Mouse (Mus musculus) testis, postnatal 10 days (tissue): ENCODE measurements at regions not wholly inside any gene's neighbourhood (a gene's known extent, or its start where the extent isn't known, plus 50 kb on each side); places are given as distances from the start of the nearest gene placed in this dataset.
A peak's percentile ranks its signal among the peaks of the same experiment; 100 is the strongest.

Source experiments
- DNase-seq: peaks from one replicate; pipeline ENCODE4 v3.0.0; 2021; ENCODE audit warnings: low spot score

GRCm38 (mm10) chr5:64536393-64537112, 266.6 kb upstream of the Klf3 start:
- DNase-seq: peak; percentile 82

GRCm38 (mm10) chr5:64537113-64537780, 265.9 kb upstream of the Klf3 start:
- DNase-seq: no peak

- no peak for DNase-seq
These were observed 261.4 kb upstream of the Klf3 start for GRCm38 (mm10) chr5:64541765-64542164.

- no peak for DNase-seq
These were observed 247.3 kb upstream of the Klf3 start for GRCm38 (mm10) chr5:64555931-64556330.

GRCm38 (mm10) chr5:64566451-64567390, 236.5 kb upstream of the Klf3 start:
- DNase-seq: peak; percentile 19

- DNase-seq: peak; percentile 26
These were observed 235.4 kb upstream of the Klf3 start for GRCm38 (mm10) chr5:64567813-64568212.

- DNase-seq: peak; percentile 18
These were observed 234.9 kb upstream of the Klf3 start for GRCm38 (mm10) chr5:64568294-64568693.

- peak; percentile 39 for DNase-seq
These were observed 228.8 kb upstream of the Klf3 start for GRCm38 (mm10) chr5:64574386-64574785.

- DNase-seq: no peak
These were observed 227.3 kb upstream of the Klf3 start for GRCm38 (mm10) chr5:64575896-64576295.

GRCm38 (mm10) chr5:64576426-64577262, 226.5 kb upstream of the Klf3 start:
- DNase-seq: no peak

GRCm38 (mm10) chr5:64577424-64577823, 225.8 kb upstream of the Klf3 start:
- DNase-seq: no peak

- no peak for DNase-seq
These were observed 224.7 kb upstream of the Klf3 start for GRCm38 (mm10) chr5:64578536-64578935.

- DNase-seq: no peak
These were observed 224.1 kb upstream of the Klf3 start for GRCm38 (mm10) chr5:64579086-64579485.

GRCm38 (mm10) chr5:64579494-64580339, 223.5 kb upstream of the Klf3 start:
- peak; percentile 75 for DNase-seq

GRCm38 (mm10) chr5:64580340-64580723, 222.9 kb upstream of the Klf3 start:
- DNase-seq: no peak

- no peak for DNase-seq
These were observed 222.3 kb upstream of the Klf3 start for GRCm38 (mm10) chr5:64580786-64581445.

GRCm38 (mm10) chr5:64581461-64581860, 221.7 kb upstream of the Klf3 start:
- peak; percentile 87 for DNase-seq

- DNase-seq: no peak
These were observed 221.2 kb upstream of the Klf3 start for GRCm38 (mm10) chr5:64582031-64582430.

- DNase-seq: no peak
These were observed 218.9 kb upstream of the Klf3 start for GRCm38 (mm10) chr5:64584308-64584707.
